Mouse (Mus musculus) kidney, embryonic 15.5 days (tissue): Measurements from ENCODE around the gene Bloc1s1. TPM values are rescaled to one million over a fixed set of nuclear protein-coding genes. Genes with fewer than 3 reads are reported as not detected.

Experiments used
- ATAC-seq: fragments of 200-750 bp; cut with Nextera tagmentation; replicated peaks from 2 replicates; pipeline ENCODE4 v1.8.0; 2017; ENCODE audit warnings: moderate TSS enrichment; ENCODE audit not compliant: low FRiP score
- H3K27ac ChIP-seq: fragments of 300-500 bp; sonication (generic); 2 replicates; pipeline ENCODE4 v1.5.1; 2015; ENCODE audit warnings: mild to moderate bottlenecking, inconsistent platforms
- H3K27me3 ChIP-seq: fragments of 300-500 bp; sonication (generic); 2 replicates; pipeline ENCODE4 v1.6.1; 2015; ENCODE audit warnings: inconsistent platforms
- H3K36me3 ChIP-seq: fragments of 300-500 bp; sonication (generic); 2 replicates; pipeline ENCODE4 v1.6.1; 2015; ENCODE audit warnings: inconsistent platforms
- H3K4me1 ChIP-seq: fragments of 300-500 bp; sonication (generic); 2 replicates; pipeline ENCODE4 v1.6.1; 2015; ENCODE audit warnings: inconsistent platforms
- H3K4me2 ChIP-seq: fragments of 300-500 bp; sonication (generic); 2 replicates; pipeline ENCODE4 v1.6.1; 2015; ENCODE audit warnings: moderate library complexity, mild to moderate bottlenecking, inconsistent platforms
- H3K4me3 ChIP-seq: fragments of 300-500 bp; sonication (generic); replicated peaks from 2 replicates; pipeline ENCODE4 v1.5.1; 2015; ENCODE audit warnings: mild to moderate bottlenecking, inconsistent platforms
- H3K9ac ChIP-seq: fragments of 300-500 bp; sonication (generic); 2 replicates; pipeline ENCODE4 v1.6.1; 2015; ENCODE audit warnings: mild to moderate bottlenecking, inconsistent platforms
- H3K9me3 ChIP-seq: fragments of 300-500 bp; sonication (generic); replicated peaks from 2 replicates; pipeline ENCODE4 v1.6.1; 2016; ENCODE audit warnings: inconsistent platforms
- WGBS: fragments of 180-500 bp; shearing (Covaris S2); methylation state at CpG from one replicate; pipeline ENCODE4 v1.1.7; 2015; ENCODE audit warnings: mixed read lengths; 5-methylcytosine and 5-hydroxymethylcytosine counted together
- polyA plus RNA-seq: library from polyadenylated mRNA; unstranded; fragments of >200 nt; fragmentation: Nextera tagmentation; extraction: Ambion mirVana; gene quantifications from 2 replicates; pipeline ENCODE4 v1.2.1, GENCODE M21; 2015

Bloc1s1 gene
- polyA plus RNA-seq, 1 experiment from 2014 or later: 231 TPM

DNA sequence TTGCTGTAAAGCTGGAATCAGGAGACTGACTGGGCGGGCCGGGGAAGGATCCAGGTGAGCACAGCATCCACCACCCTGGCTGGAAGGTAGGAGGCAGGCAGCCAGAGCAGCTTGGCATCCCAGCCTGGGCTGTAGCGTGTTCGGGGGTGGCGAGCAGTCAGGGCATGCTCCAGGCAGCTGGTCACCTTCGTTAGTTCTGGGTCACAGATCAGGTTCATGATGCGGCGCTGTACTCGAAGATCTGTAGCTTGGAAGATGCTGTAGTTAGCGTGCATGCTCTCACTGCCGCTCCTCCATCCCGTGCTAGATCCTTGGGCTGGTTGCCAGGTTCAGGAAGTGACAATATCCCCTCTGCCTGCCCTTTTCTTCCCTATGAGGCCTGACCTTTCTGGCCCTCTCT is 10.1 kb downstream of the Bloc1s1 start:
- no peaks in the 10 kb centered on the region for H3K27me3 ChIP-seq
- no peak overlapping the region for H3K4me2 ChIP-seq
- peaks cover 67% of the 10 kb centered on the region for H3K36me3 ChIP-seq
- 66% methylated on average over 12 of the region's 12 CpGs for WGBS
- peaks cover 40% of the 10 kb centered on the region for H3K4me1 ChIP-seq
- peak overlapping the region; percentile 37; the same call in 1 of the 2 replicates for H3K27ac ChIP-seq
- no peak overlapping the region for H3K4me3 ChIP-seq
- ATAC-seq: no peak
- no peaks in the 10 kb centered on the region for H3K9me3 ChIP-seq
- no peak overlapping the region for H3K9ac ChIP-seq

DNA sequence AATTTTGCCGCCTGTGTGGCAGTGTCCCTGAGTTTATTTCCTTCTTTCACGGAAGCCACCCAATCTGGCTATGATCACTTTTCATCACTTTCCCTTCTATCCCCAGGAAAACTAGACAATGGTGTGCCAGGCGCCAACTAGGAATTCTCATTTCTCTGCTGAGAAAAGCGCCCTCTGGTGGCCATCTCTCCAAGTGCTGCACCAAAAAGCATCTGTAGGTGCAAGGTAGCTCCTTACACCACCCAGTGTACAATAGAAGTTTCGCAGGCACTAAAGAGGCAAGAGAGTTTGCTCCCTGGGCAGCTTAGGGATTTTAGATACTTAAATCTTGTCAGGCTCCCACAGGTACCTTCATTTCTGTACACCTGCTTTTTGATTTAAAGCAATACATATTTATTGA is 10.6 kb downstream of the Bloc1s1 start:
- peaks cover 64% of the 10 kb centered on the region for H3K36me3 ChIP-seq
- no peak for ATAC-seq
- H3K4me2 ChIP-seq: no peak overlapping the region
- H3K27me3 ChIP-seq: no peaks in the 10 kb centered on the region
- 0 out of 2 replicates have a peak overlapping the region, but pooled peaks have one; percentile 37 for H3K27ac ChIP-seq
- WGBS: 8% methylated on average over 5 of the region's 5 CpGs
- no peak overlapping the region for H3K9ac ChIP-seq
- H3K4me3 ChIP-seq: no peak overlapping the region
- no peaks in the 10 kb centered on the region for H3K9me3 ChIP-seq
- H3K4me1 ChIP-seq: peaks cover 38% of the 10 kb centered on the region

DNA sequence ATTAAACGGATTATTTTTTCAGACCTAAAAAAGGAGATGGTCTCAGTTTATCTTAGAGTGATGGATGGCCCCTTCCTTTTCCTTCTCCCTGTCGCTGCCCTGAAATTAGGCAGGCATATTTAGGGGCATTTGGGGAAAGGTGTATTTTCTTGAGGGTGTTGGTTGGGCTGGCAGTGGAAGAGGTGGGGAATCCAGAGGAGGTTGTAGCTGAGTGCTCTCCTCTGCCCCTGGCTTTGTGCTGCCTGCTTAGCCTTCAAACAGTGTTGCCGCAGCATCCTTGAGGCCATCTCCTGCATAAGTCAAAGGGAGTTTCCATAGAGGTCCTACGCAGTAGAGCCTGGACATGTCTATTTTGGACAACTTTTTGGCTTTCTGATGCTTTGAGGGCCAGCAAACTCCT is 11.0 kb downstream of the Bloc1s1 start:
- no peak overlapping the region for H3K9ac ChIP-seq

DNA sequence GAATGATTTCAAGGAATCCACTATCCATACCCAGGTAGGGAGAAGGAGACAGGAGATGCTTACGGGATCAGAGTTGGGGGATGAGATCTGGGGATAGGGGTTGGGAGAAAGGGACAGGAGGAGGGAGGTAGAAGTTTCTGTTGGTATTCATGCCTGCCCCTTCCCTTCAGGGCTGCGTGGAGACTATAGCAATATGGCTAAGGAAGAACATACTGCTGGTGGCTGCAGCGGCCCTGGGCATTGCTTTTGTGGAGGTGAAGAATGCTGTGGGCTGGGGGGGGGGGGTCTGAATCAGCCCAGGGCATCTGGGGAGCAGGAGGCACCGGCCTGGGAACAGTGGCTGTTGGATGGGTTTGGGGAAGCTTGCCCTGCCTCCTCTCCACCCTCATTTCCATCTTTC is 11.6 kb downstream of the Bloc1s1 start:
- WGBS: 88% methylated on average over 4 of the region's 4 CpGs
- Histone ChIP-seq H3K27me3 (no peaks in the 10 kb centered on the region), H3K27ac (no peak overlapping the region), H3K4me1 (peaks cover 36% of the 10 kb centered on the region), H3K9me3 (no peaks in the 10 kb centered on the region), H3K4me3 (no peak overlapping the region), H3K4me2 (peak overlapping the region; percentile 71; the same call in 1 of the 2 replicates), H3K9ac (no peak overlapping the region), H3K36me3 (peaks cover 54% of the 10 kb centered on the region)
- no peak for ATAC-seq

More for the DNA sequence above, 11.0 kb downstream of the Bloc1s1 start:
- peaks cover 36% of the 10 kb centered on the region for H3K4me1 ChIP-seq
- no peaks in the 10 kb centered on the region for H3K9me3 ChIP-seq
- H3K36me3 ChIP-seq: peaks cover 60% of the 10 kb centered on the region
- no peak overlapping the region for H3K27ac ChIP-seq
- H3K4me2 ChIP-seq: no peak overlapping the region
- H3K4me3 ChIP-seq: no peak overlapping the region
- no peaks in the 10 kb centered on the region for H3K27me3 ChIP-seq
- ATAC-seq: no peak
- WGBS: 76% methylated on average over 4 of the region's 4 CpGs

DNA sequence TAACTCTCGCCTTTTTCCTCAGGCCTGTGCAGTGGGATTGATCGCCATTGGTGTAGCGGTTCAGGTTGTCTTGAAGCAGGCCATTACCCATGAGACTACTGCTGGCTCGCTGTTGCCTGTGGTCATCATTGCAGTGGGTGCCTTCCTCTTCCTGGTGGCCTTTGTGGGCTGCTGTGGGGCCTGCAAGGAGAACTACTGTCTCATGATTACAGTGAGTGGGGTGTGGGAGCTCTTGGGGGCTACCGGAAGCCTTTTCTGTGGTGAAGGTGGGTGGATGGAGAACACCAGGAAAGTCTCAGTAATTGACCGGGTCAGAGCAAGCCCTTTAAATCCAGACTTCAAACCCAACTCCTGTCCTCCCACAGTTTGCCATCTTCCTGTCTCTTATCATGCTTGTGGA is 12.4 kb downstream of the Bloc1s1 start:
- H3K4me2 ChIP-seq: peak overlapping the region; percentile 71
- 0 out of 2 replicates have a peak overlapping the region, but pooled peaks have one; percentile 15 for H3K27ac ChIP-seq
- peaks cover 46% of the 10 kb centered on the region for H3K36me3 ChIP-seq
- 83% methylated on average over 6 of the region's 6 CpGs for WGBS
- peaks cover 36% of the 10 kb centered on the region for H3K4me1 ChIP-seq
- ATAC-seq: no peak
- no peaks in the 10 kb centered on the region for H3K27me3 ChIP-seq
- H3K9ac ChIP-seq: no peak overlapping the region
- no peaks in the 10 kb centered on the region for H3K9me3 ChIP-seq
- H3K4me3 ChIP-seq: peak overlapping the region; percentile 91

DNA sequence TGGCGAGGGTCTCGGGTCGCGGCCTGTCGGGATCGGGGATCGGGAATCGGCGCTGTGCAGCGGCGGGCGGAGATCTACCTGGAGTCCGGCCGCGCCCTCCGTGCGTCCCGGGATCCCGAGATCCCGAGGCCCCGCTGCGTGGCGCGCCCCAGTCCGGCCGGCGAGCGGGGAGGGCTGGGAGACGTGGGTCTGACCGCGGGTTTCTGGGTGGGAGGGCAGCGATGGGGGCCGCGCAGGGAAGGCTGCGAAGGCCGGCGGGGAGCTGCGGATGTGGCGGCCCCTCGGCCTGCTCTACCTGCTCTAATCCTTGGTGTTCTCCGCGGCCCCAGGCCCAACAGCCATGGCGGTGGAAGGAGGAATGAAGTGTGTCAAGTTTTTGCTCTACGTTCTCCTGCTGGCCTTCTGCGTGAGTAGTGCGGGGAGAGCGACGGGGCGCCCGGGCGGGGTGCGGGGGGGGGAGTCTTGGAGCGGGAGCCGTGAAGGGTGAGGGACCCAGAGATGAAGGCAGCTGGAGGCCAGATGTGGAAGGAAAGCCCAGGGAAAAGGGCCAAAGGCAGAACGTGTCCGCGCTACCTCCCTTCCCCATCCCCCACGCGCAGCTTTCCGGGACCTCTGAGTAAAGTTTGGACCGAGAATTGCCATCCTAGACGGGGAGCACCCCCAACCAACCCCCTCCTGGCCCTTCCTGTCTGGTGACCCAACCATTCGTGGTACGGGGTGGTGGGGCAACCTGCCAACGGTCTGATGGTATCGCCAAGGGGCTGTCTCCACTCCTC is 13.6 kb downstream of the Bloc1s1 start:
- Histone ChIP-seq H3K36me3 (peaks cover 36% of the 10 kb centered on the region), H3K4me2 (peak overlapping the region; percentile 71), H3K9ac (peak overlapping the region; percentile 93), H3K4me1 (peaks cover 36% of the 10 kb centered on the region), H3K27ac (peak overlapping the region; percentile 93), H3K27me3 (no peaks in the 10 kb centered on the region), H3K4me3 (peak overlapping the region; percentile 91), H3K9me3 (no peaks in the 10 kb centered on the region)
- ATAC-seq: peak; percentile 34
- WGBS: under 1% methylated on average over 58 of the region's 66 CpGs

DNA sequence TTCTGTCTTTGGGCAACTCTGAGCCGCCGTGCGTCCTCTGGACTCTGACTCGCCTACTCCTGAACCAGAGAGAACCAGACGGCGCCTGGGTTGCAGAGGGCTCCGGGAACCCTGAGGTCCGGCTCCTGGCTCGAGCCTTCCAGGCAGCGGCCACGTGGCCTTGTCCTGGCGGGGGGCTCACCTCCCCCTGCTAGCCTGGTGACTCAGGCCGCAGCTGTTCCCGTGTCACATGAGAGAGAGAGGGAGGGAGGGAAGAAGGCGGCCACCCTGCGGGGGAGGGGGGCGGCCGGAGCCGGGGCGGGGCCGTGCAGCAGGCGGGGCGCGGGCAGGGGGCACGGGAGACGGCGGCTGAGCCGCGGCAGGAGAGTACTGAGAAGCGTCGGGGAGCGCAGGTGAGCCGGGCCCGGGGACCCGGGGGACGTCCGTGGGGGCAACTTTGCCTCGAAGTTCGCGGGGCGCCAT is 14.2 kb downstream of the Bloc1s1 start:
- Histone ChIP-seq H3K4me2 (peak overlapping the region; percentile 71), H3K4me3 (peak overlapping the region; percentile 91), H3K9me3 (no peaks in the 10 kb centered on the region), H3K36me3 (peaks cover 29% of the 10 kb centered on the region), H3K9ac (peak overlapping the region; percentile 93), H3K4me1 (peaks cover 36% of the 10 kb centered on the region), H3K27ac (peak overlapping the region; percentile 93), H3K27me3 (no peaks in the 10 kb centered on the region)
- under 1% methylated on average over 41 of the region's 41 CpGs for WGBS
- peak; percentile 86 for ATAC-seq

DNA sequence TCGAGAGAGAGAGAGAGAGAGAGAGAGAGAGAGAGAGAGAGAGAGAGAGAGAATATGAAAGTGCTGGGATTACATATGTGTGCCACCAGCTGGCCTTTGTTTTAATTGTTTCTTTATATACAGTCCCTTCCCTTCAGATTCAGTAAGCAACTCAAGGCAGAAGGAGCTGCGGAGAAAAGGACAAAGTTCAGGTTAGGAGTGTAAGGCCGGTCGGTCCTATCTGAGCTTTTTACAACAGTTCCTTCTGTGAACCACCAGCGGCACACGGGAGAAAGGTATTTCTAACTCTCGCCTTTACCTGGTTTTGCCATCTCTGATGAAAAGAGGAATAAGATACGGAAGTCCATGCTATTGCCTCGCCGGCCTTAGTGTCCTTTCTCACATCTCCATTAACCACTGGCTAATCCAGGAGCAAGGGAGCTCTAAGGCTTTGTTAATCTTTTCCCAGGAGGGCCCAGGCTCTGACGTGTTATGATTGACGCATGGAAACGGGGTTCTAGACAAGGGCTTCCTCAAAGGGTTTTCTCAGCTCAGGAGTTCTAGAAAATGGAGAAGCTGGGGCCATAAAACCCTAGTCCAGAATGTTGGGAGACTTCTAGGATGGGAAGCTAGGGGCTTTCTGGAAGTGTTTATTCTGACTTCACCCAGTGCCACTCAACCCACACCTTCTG is 14.9 kb downstream of the Bloc1s1 start:
- 59% methylated on average over 13 of the region's 13 CpGs for WGBS
- H3K4me2 ChIP-seq: peak overlapping the region; percentile 71
- peak overlapping the region; percentile 93 for H3K27ac ChIP-seq
- H3K4me3 ChIP-seq: peak overlapping the region; percentile 91
- no peaks in the 10 kb centered on the region for H3K9me3 ChIP-seq
- ATAC-seq: peak; percentile 12; the same call in 1 of the 2 replicates
- H3K36me3 ChIP-seq: peaks cover 22% of the 10 kb centered on the region
- no peaks in the 10 kb centered on the region for H3K27me3 ChIP-seq
- H3K4me1 ChIP-seq: peaks cover 34% of the 10 kb centered on the region
- peak overlapping the region; percentile 93 for H3K9ac ChIP-seq

DNA sequence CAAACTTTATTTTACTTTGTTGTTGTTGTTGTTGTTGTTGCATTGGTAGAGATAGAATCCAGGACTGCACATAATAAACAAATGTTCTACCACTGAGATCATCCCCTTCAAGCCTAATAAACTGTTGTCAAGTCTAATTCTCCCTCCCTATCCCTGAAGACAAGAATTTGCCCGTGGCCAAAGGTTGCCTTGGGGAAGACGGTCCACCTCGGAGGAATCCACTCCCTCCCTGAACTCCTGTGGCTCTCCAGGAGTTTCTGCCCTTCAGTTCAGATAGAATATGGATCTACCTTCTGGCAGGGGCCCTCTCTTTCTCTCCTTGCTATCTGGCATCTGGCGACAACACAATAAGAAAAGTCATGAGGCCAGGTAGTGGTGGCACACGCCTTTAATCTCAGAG is 19.0 kb downstream of the Bloc1s1 start:
- WGBS: 79% methylated on average over 5 of the region's 5 CpGs
- Histone ChIP-seq H3K4me1 (peaks cover 9% of the 10 kb centered on the region), H3K27ac (no peak overlapping the region), H3K4me3 (no peak overlapping the region), H3K9ac (no peak overlapping the region), H3K9me3 (no peaks in the 10 kb centered on the region), H3K36me3 (no peaks in the 10 kb centered on the region), H3K4me2 (no peak overlapping the region), H3K27me3 (no peaks in the 10 kb centered on the region)
- ATAC-seq: no peak

DNA sequence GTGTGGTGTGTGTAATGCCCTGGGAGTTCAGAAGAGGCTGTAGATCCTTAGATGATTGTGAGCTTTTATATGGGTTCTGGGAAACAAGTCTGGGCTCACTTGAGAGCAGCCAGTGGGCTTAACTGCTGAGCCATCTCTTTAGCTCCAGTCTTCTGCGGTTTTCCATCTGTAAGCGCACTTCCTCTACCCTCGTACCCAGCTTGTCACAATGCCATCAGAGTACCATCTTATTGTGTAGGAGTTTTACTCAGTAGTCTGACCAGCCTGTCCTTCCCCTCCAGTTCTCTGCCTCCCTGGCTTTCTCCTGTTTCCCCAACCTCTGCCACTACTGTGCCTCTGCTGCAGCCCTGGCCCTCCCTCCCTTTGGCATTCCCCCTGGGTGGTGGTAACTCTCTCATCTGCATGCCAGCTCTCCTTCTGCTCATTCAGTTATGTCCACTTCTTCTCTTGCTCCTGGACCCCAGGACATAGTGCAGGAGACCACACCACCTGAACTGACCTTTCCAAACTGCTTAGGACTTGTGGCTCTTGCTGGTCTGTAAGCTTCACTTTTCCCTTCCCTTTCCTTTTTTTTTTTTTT is 21.3 kb downstream of the Bloc1s1 start:
- no peak overlapping the region for H3K27ac ChIP-seq
- no peak overlapping the region for H3K4me2 ChIP-seq
- no peaks in the 10 kb centered on the region for H3K36me3 ChIP-seq
- WGBS: 83% methylated on average over 3 of the region's 3 CpGs
- H3K27me3 ChIP-seq: no peaks in the 10 kb centered on the region
- no peak for ATAC-seq
- no peaks in the 10 kb centered on the region for H3K9me3 ChIP-seq
- H3K4me3 ChIP-seq: no peak overlapping the region
- no peak overlapping the region for H3K9ac ChIP-seq
- H3K4me1 ChIP-seq: no peaks in the 10 kb centered on the region

DNA sequence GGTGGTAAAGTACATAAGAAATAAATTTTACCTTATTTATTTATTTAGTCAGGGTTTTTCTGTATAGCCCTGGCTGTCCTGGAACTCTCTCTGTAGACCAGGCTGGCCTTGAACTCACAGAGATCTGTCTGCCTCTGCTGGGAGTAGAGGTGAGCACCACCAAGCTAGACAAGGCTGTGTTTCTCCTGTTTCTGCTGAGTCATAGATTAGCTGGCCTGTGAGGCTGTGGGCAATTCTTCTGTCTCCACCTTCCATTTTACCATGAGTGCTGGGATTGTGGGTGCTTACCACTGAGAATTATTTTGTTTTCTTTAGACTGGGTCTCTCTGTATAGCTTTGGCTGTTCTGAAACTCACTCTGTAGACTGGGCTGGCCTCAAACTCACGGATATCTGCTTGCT is 22.4 kb downstream of the Bloc1s1 start:
- H3K9ac ChIP-seq: no peak overlapping the region
- no peak overlapping the region for H3K27ac ChIP-seq
- H3K4me1 ChIP-seq: peaks cover 1% of the 10 kb centered on the region; the same call in 1 of the 2 replicates
- H3K27me3 ChIP-seq: peaks cover 8% of the 10 kb centered on the region
- no peak overlapping the region for H3K4me2 ChIP-seq
- 72% methylated on average over 1 of the region's 1 CpGs for WGBS
- H3K9me3 ChIP-seq: no peaks in the 10 kb centered on the region
- no peak for ATAC-seq
- no peaks in the 10 kb centered on the region for H3K36me3 ChIP-seq
- H3K4me3 ChIP-seq: no peak overlapping the region

DNA sequence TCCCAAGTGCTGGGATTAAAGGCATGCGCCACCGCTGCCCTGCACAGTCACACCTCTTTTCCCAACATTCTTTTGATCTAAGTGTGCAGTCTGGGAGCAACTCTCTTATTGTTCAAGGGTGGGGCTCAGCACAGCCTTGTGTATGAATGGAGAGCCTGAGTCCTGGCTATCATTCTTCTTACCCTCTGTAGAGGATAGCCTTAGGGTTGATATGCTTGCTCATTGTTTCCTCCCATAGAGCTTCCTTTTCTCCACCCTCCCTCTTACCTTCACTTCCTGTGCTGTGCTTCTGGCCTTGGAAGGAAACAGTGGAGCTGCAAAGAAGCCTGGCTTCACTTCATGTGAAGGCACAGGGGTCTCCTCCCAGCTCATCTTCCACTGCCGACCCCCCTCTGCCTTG is 23.1 kb downstream of the Bloc1s1 start, which contains the start of gene Cd63:
Gene Cd63 (plus strand): TSS at position 292 of the 400 bp plus-strand sequence.
- Histone ChIP-seq H3K9me3 (no peaks in the 10 kb centered on the region), H3K4me1 (peaks cover 8% of the 10 kb centered on the region), H3K27me3 (peaks cover 15% of the 10 kb centered on the region), H3K27ac (peak within 1 kb of the TSS; percentile 20; the same call in 1 of the 2 replicates), H3K4me2 (no peak within 1 kb of the TSS), H3K36me3 (no peaks in the 10 kb centered on the region), H3K9ac (no peak within 1 kb of the TSS), H3K4me3 (no peak within 1 kb of the TSS)
- ATAC-seq: no peak
- WGBS: 89% methylated on average over 3 of the region's 3 CpGs
